Mouse (Mus musculus) c-Kit-positive CD71-positive TER-119-positive erythroid progenitor cells, embryonic 14.5 days (primary cell): Measurements from ENCODE around the gene Dpm3.
A peak's percentile ranks its signal among the peaks of the same experiment; 100 is the strongest.

Source experiments
- DNase-seq: peaks from one replicate; pipeline ENCODE4 v3.0.0-alpha.2; 2013; ENCODE audit warnings: low spot score

Gene Dpm3

DNA sequence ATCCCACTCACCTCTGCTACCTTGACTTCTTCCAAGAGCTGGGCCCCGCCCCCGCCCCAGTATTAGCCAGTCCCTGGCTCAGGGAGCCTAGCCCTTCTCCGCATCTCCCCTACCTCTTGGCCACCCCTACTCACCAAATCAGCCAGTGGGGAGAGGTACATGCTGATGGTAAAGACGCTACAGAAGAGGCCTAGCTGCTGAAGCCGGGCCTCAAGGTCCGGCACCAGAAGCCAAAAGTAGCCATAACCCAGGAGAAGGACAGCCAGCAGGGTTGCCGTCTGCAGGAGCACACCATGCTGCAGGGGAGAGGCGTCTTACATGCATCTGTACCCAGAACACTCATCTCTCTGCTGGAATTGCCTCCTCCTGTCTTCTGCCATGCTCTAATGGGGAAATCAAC, 9.8 kb downstream of the Dpm3 start:
- no peak for DNase-seq

GRCm38 (mm10) chr3:89270051-89270755, 11.0 kb downstream of the Dpm3 start, which contains the start of gene Slc50a1:
Gene Slc50a1, minus strand, starts transcription at chr3:89270570.
- DNase-seq = no peak

DNA sequence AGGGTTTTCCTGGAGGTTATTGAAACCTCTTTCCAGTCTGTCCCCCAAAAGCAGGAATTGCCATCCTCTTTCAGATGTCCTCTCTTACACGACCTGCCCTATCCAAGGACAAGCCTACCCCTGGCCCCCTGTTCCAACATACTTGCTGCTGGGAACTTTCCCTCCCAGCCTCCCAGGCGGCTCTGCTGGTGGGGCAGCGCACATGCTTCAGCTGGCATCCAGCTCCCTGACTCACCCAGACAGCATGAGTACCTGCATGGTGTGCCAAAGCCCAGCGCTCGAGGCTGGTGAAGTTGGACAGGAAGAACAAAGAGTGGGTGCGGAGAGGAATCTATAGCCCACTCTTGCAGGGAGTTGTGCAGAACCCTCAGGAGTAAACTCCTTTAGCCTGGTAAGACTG, 11.7 kb downstream of the Dpm3 start:
- DNase-seq = no peak

DNA sequence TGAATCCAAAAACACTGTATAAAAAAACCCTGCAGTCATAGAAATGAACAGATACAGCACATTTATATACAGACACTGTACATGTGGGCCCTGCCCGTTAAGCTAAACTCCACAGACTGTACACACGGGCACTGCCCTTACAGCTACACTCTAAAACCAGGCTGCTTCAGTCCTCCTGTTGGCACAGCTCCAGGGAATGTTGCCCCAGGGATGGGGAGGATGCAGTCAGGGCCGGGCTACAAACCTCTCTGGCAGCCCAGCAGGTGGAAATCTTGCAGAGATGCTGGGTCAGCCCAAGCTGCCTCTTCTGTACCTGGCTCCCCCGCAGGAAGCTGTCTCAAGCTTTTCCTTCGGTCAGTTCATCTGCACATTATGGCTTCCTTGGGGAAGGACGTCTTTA, 12.6 kb downstream of the Dpm3 start:
- no peak for DNase-seq

- no peak for DNase-seq
Measured at GRCm38 (mm10) chr3:89276061-89276460, 16.9 kb downstream of the Dpm3 start.

DNA sequence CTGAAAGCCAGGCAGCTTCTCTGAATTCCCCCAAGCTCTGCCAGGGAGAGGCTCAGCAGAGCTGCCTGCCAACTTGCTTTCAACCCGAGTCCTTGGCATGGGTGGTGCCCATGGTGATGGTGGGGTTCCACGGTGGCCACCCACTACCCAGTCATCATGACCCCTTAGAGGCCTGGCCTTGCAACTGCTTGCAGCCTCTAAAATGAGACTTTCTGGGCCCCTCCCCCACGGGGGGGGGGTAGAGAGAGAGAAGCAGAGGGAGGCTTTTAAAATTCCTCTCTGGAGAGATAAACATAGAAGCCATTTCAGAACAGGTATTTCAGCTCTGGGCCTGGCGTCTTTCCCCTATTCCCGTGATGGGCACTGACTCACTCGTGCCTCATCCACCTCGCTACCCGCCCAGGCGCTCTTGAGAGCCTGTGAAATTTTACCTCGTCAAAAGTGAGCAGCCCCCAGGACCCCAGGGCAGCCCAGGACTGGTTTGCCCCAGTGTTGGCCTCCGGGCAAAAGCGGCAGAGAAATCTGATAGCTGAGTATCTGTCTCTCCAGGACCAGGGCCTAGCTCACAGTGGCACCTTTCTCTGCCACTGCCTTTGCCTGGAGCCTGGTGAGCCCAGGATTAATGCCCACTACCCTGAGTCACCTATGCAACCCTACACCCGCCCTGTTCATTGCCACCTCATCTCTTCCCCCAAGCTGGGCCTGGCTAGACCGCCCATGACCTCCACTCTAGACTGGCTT, 18.3 kb downstream of the Dpm3 start:
- no peak for DNase-seq

GRCm38 (mm10) chr3:89278107-89278506, 18.9 kb downstream of the Dpm3 start:
- DNase-seq = no peak

DNA sequence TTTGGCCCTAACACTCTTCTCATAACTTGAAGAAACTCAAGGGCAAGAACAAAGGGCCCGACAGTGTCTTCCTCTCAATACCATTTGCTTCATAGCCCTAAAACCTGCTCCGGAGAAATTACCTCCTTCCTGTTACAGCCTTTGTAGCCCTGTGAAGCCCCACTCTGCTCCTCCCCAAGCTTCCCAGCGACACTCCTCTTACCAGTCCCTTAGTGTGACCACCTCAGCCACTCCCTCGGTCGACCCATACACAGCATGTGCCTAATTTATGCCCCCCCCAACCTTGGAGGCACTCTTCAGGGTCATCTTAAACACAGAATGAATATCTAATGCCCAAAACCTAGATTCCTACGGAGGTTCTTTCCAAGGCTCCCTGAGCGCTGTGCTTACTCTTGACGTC, 19.5 kb downstream of the Dpm3 start:
- no peak for DNase-seq

DNA sequence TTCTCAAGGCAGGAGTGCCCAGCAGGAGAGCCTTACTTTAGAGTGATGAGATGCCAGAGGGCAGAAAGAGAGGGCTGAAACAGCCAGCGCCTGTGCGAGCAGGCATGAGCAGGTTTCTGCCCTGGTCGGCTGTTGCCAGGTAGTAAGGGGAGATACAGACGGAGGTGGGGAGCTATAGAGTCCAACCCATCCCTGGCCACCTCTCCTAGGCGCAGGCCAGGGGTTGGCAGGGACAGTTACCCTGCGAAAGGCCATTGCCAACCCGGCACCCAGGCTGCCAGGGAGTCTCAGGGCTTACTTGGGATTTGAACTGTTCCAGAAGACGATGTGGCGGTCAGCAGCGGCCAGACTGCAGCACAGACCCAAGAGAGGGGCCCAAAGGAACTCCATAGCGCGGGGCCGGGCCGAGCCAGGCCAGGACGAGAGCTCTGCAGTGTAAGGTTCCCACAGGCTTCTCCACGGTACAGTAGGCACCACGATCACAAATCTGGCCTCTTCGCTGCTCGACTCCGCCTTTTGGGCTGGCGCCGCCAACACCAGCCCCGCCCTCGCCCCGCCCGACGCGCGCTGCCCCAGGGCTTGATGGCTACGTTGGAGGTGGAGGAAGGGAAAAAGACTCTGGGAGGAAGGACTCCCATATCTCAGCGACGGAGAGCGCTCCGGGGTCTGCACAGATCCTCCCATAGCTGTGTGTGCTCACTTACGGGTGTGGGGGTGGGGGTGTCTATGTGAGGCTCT, 20.2 kb downstream of the Dpm3 start:
- DNase-seq = no peak

DNA sequence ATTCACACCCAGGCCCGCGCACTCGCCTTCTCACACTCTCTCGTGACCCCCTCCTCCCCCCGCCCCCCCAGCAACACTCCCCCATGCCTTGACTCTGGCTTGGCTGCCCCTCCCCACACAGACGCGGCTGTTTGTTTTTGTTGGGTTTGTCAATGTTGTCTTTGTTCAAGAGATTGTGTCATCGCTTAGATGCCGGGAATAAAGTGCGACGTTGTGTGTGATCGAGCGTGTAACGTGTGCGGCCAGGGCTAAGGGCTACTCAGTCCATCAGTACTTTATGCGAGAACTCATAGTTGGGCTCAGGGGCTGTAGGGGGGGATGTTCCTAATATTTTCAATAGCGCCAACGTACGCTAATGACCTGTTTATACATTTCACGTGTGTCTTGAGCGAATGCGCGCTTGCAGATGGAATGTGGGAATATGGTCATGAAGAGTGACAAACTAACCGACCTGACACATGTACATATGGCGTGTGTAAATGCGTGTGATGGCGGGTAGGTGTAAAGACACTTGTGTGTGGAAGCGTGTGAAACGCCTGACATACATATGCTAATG, 21.0 kb downstream of the Dpm3 start:
- no peak for DNase-seq

DNA sequence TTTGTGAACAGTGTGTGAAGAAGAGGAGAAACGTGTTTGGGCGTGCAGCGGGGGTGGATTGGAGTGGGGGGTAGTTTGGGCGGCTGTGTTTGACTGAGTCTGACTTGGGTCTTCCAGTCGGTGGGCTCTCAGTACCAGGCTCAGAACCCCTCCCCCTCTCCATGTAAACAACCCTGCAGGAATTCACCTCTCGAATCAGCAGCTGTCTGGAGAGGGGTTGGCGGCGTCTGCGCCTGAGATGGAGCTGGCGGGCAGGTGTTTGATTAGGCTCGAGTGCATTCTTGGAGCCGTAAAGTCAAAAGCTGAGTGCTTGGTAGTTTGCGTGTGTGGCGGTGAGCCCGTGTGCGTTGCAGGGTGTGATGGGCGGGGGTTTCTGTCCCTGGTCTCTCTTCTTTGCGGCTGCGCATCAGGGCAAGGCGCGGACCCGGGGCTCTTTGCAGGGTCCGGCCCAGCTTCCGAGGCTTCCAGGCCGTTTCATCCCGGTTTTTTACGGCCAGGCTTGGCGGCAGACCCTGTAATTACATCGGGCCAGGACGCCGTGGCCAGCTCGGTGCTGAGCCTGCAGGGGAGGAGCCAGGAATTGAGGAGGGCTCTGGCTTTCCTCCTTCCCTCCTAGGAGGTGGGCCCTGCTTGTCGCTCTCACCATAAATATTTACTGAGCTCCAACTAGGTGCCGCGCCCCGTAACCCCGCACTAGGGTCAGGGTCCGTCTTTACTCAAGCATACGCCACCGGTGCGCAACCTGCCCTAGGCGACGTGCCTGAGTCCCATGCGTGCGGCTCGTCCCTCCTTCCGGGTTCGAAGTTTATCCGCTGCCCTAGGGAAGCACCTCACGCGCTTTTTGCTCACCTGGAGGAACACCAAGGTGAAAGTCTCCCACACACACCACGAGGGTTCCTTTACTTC, 21.7 kb downstream of the Dpm3 start, which contains the start of gene Efna1:
Gene Efna1 (minus strand): TSS at position 537 of the 906 bp plus-strand sequence.
- no peak for DNase-seq

DNA sequence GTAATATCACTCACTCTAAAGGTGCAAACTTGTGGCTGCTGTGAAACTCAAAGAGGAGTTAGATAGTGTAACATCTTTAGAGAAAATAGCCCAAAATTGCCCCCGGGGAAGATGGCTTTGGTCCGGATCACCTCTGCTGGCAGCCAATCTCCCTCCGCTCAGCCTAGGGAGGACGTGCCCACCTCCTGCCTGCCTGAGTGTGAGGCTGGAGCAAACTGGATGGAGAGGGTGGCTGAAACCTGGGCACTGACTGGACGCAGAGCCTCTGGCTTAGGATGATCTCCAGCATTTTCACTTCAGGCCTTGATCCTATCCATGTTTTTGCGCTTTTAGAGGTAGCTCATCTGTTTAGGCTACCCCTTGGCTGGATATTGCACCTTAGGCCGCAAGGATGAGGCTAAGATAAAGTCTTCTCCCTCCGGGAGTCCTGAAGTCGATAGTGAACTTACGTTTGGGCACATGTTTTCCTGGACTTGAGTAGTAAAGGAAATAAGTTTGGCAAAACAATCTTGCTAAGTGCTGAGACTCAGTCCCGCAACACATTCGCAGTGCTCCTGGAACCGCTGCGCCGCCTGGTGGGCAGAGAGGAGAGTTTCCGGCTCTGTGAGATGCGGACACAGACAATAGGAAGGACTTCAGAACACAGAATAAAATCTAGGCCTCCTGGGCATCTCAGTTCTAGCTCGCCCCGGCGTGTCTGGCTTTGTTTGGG, 22.6 kb downstream of the Dpm3 start:
- DNase-seq = peak; percentile 64

DNA sequence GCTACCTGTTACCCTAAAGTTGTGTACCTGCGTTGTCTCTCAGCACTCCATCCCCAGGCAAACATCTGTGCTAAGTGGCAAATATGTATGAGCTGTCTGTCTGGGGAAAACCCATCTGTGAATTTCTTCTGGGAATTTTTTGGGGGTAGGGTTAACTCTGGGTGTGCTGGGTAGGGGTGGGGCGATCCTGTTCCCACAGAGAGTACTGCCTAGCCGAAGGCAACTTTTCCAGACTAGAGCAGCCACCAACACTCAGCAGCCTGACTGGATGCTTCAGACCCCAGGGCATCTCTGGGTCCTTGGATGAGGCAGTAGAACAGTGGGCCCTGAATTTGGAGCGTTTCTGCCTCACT, 23.1 kb downstream of the Dpm3 start:
- DNase-seq = no peak

DNA sequence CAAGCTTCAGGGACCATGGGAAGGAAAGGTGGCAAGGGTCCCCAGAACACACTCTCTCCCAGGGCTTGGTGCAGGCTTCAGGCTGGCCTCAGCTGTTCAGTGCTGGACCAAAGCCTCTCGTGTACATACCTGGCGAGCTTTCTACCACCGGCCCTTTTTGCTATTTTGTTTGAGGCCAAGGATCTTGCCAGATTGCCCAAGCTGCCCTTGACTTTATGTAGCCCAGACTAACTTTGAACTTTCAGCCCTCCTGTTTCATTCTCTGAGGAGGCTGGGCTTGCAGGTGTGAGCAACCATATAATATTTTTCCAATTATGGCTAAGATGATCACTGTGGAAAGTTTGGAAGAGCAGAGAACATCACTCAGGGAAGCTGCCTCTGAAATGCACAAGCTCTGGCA, 25.1 kb downstream of the Dpm3 start:
- DNase-seq = no peak

DNA sequence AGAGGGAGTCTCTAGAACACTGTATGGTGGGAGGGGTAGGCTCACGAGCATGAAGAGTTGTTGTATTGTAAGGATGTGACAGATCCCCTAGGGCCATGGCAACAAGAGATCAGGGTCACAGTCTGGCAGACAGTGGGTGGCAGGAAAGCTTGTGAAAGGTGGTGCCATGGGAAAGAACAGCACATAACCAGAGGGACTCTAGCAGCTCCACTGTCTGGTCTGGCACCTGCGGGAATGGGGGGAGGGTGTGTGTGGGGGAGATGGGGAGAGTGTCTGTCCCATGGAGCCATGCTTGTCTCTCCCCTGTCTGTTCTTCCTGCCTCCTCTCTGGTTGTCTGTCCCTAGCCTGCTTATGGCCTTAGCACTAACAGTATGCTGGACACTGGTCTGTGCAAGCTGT, 26.4 kb downstream of the Dpm3 start:
- no peak for DNase-seq

GRCm38 (mm10) chr3:89287286-89287685, 28.1 kb downstream of the Dpm3 start:
- no peak for DNase-seq

- DNase-seq = no peak
Measured at GRCm38 (mm10) chr3:89288503-89288928, 29.4 kb downstream of the Dpm3 start.

- no peak for DNase-seq
Measured at GRCm38 (mm10) chr3:89291874-89292273, 32.7 kb downstream of the Dpm3 start.

DNA sequence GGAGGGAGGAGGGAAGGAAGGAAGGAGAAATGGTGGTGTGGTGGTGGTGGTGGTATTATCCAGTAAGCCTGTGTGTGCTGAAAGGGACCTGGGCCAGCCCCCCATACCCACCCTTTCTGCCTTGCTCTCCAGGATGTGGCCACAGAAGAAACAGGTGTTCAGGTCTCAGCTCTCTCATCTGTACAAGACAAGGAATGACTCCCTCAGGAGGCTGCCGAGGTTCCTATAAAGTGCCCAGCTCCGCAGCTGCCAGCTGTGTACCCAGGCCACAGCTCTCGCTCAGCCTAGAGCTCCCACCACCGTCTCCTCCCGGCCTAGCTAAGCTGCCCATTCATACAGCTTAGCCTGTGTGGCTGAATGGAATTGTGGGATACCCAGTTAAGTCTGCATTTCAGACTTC, 33.1 kb downstream of the Dpm3 start:
- DNase-seq = no peak

GRCm38 (mm10) chr3:89293247-89293918, 34.2 kb downstream of the Dpm3 start:
- DNase-seq = no peak
